Mouse (Mus musculus): ENCODE data around the gene Map3k14.

DNA sequence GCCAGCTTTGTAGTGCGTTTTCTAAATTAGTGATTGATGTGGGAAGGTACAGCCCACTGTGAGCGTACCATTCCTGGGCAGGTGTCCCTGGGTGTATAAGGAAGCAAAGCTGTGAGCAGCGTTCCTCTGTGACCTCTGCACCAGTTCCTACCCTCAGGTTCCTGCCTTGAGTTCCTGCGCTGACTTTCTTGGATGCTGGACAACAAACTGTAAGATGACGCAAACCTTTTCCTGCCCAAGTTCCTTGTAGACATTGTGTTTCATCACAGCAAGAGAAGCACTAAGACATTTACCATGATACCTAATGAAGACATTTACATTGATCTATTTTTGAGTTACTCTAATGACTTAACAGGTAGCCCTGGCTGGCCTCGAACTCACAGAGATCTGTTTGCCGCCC lies 27.5 kb upstream of the Map3k14 start:
- TF ChIP-seq POLR2A (IDR thresholded peaks at IDR 0.05; ENCODE audit: insufficient read depth, low read depth, low read length) = no peak
- TF ChIP-seq CTCF (IDR thresholded peaks at IDR 0.05; ENCODE audit: insufficient read depth, low read depth, low read length) = no peak

All from olfactory bulb, adult 2 months (tissue).